Mouse (Mus musculus): ENCODE measurements around the gene Vim.
"Not testable (repeated sequence)": the region's sequence is repeated elsewhere in the genome, so short reads cannot be mapped to it uniquely, and the experiment has no call there.

Vim gene

GRCm38 (mm10) chr2:13570122-13570521, 3.6 kb upstream of the Vim start:
- no peak for DNase-seq (ENCODE audit: low read depth)

DNA sequence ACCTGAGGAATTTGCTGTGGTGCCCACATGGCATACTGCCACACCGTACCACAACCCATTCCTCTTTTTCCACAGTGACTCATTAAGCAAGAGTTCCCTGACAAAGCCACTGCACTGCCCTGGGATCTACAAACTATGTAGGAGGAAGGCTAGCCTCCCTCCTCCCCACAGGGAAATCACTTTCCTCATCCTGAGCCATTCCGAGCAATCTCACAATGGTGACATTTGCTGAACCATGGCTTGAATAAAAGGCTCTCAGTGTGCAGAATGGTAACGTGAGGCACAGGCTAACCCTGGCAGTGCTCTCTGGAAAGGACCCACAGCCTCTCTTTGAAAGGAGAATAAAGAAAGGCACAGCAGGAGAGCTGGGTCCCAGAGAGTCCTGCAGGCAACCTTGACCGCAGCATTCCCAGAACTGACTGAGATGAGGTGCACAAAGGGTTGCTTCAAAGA, 1.6 kb upstream of the Vim start:
- DNase-seq (ENCODE audit: low read depth) = no peak

GRCm38 (mm10) chr2:13572647-13573407, 900 bp upstream of the Vim start:
- DNase-seq (ENCODE audit: low read depth) = peak; percentile 82

DNA sequence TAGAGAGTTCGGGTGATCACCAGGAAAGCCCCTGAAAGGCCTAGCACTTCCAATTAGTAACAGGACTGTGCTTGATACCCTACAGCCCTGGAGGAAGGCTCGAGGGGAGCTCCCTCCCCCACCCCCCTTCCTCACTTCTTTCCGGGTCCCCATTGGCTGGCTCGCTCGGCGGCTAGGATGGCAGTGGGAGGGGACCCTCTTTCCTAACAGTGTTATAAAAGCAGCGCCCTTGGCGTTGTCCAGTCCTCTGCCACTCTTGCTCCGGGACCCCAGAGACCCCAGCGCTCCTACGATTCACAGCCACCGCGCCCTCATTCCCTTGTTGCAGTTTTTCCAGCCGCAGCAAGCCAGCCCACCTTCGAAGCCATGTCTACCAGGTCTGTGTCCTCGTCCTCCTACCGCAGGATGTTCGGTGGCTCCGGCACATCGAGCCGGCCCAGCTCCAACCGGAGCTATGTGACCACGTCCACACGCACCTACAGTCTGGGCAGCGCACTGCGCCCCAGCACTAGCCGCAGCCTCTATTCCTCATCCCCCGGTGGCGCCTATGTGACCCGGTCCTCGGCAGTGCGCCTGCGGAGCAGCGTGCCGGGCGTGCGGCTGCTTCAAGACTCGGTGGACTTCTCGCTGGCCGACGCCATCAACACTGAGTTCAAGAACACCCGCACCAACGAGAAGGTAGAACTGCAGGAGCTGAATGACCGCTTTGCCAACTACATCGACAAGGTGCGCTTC, 506 bp downstream of the Vim start:
- no peak for DNase-seq (ENCODE audit: low read depth)

DNA sequence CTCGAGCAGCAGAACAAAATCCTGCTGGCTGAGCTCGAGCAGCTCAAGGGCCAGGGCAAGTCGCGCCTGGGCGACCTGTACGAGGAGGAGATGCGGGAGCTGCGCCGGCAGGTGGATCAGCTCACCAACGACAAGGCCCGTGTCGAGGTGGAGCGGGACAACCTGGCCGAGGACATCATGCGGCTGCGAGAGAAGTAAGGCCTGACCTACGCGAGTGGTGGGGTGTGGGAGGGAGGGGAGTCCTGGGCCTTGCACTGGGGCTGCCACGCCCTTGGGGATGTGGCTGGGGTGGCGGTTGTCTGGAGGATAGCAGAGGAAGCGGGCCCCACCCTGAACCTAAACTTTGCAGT, 1.0 kb downstream of the Vim start:
- DNase-seq (ENCODE audit: low read depth) = peak; percentile 90

DNA sequence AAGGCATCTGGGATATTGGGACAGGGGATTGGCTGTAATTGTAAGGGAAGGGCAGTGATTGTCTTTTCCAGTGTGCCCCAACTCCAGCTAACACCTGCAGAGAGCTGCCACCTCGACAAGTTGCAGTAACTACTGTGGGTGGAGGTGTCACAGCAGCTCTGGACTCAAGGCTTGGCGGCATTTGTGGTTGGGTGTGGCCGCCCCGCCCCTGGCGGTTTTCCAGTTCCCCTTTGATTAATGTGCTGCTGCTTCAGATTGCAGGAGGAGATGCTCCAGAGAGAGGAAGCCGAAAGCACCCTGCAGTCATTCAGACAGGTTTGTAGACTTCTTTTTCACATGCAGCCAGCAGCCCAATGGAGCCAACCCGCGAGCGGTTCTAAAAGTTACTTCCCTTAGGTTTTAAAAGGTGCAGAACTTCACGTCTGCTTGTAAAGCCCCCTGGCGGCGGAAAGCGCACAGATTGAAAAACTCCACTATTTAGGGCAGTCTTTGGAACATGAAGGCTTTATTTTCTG, 1.6 kb downstream of the Vim start:
- peak; percentile 92 for DNase-seq (ENCODE audit: low read depth)

- no peak for DNase-seq (ENCODE audit: low read depth)
Measured at GRCm38 (mm10) chr2:13575926-13576325, 2.2 kb downstream of the Vim start.

GRCm38 (mm10) chr2:13577399-13577798, 3.7 kb downstream of the Vim start:
- DNase-seq (ENCODE audit: low read depth) = peak; percentile 39

GRCm38 (mm10) chr2:13578473-13579152, 4.9 kb downstream of the Vim start:
- peak; percentile 21 for DNase-seq (ENCODE audit: low read depth)

DNA sequence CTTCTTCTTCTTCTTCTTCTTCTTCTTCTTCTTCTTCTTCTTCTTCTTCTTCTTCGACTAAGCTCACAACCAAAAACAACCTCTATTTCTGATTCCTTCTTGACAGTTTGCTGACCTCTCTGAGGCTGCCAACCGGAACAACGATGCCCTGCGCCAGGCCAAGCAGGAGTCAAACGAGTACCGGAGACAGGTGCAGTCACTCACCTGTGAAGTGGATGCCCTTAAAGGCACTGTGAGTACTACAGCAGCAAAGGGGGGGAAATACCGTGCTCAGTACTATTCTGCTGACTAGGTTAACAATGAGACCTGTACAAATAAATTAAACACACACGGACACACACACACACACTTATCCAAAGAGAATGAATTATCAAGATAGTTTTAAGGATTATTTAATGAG, 5.6 kb downstream of the Vim start:
- peak; percentile 14 for DNase-seq (ENCODE audit: low read depth)

DNA sequence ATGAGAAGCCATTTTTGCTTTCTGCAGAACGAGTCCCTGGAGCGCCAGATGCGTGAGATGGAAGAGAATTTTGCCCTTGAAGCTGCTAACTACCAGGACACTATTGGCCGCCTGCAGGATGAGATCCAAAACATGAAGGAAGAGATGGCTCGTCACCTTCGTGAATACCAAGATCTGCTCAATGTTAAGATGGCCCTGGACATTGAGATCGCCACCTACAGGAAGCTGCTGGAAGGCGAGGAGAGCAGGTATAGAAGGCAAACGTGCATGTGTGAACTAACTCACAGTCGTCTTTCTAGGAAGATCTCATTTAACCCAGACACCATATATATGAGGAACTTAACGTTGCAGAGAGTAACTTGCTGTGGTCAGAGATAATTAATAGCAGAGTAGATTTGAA, 6.3 kb downstream of the Vim start:
- peak; percentile 75 for DNase-seq (ENCODE audit: low read depth)

DNA sequence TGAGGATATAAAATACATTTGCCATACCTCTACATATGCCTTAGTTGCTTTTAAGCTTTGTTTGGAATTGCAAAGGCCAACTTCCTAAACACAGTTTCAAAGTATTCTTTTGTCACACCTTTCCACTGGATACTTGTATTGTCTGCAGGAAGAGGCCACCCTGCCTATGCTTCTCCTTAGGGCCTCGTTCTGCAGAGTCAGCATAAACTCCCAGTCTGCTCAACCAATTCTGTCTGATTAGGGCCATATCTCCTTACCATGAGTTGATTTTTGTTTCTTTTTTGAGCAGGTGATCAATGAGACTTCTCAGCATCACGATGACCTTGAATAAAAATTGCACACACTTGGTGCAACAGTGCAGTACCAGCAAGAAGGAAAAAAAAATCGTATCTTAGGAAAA, 8.5 kb downstream of the Vim start:
- DNase-seq (ENCODE audit: low read depth) = peak; percentile 10

DNA sequence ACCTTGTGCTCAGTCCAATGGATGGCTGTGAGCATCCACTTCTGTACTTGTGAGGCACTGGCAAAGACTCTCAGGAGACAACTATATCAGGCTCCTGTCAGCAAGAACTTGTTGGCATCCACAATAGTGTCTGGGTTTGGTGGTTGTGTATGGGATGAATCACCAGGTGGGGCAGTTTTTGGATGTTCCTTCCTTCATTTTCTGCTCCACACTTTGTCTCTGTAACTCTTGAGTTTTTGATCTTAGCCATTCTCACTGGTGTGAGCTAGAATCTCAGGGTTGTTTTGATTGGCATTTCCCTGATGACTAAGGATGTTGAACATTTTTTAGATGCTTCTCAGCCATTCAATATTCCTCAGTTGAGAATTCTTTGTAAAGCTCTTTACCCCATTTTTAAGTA, 10.0 kb downstream of the Vim start:
- DNase-seq (ENCODE audit: low read depth) = peak; percentile 16

- DNase-seq (ENCODE audit: low read depth) = no peak
Measured at GRCm38 (mm10) chr2:13593328-13593727, 19.6 kb downstream of the Vim start.

GRCm38 (mm10) chr2:13596965-13597656, 23.4 kb downstream of the Vim start:
- peak; percentile 64 for DNase-seq (ENCODE audit: low read depth)

DNA sequence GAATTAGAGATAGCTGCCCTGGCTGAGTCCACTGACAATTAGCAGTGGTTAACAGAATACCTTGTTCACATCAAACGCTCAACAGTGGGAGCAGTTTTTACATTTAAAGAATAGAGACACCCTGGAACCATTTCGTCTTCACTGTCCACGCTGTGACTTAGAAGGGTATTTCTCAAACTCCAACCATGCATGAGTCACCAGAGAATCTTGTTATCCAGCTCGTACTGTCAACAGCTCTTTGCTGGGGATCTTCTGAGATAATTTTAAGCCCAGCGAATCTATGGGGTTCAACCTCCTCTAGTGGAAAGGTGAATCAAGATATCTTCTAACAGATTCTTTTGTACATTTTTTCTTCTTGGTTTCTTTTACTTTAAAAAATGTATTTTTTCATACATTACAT, 24.4 kb downstream of the Vim start:
- no peak for DNase-seq (ENCODE audit: low read depth)

GRCm38 (mm10) chr2:13603093-13603492, 29.4 kb downstream of the Vim start:
- no peak for DNase-seq (ENCODE audit: low read depth)

DNA sequence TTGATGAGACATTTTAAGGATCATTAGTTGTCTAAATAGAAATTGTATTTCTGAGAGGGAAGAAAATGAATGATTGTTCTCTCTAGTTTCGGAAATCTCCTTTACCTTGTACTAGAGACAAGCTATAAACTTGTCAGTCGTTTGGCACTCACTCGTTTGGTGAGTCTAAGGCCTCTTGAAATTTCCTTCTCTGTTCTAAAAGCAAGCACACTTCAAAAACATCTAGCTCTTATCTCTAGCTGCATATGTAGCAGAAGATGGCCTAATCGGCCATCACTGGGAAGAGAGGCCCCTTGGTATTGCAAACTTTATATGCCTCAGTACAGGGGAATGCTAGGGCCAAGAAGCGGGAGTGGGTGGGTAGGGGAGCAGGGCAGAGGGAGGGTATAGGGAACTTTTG, 29.9 kb downstream of the Vim start:
- DNase-seq (ENCODE audit: low read depth) = not testable (repeated sequence)

DNA sequence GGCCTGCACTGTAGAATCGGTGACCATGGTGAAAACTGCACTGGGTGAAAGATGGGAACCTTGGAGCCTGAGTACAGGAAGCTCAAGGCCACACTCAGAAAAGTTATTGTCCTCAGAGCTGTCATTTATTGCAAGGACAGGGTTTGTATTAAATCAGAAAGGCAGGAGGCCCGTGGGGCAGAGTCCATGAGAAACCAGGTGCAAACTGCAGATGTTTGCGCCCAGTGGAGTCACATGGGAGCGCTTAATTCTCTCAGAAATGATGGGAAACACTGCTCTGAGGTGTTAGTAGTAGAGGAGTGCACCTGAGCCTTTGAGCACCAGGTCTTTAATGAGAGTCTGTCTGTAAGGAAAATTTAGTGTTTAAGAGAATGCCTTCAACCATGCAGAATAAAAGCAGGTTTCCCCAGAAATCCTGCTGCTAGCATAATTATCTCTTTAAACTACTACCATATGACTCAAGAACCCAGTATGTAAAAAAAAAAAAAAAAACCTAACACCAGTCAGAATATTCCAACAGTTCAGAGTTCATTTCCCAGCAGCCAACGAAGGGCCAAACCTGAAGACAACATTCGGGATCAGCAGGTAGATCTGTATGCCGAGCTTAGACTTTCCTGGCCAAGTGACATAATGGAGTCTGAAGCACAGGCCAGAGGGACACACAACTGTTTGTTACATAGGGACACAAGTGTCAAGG, 56.6 kb downstream of the Vim start:
- no peak for DNase-seq (ENCODE audit: low read depth)
